Mouse (Mus musculus): ENCODE results near the gene Gprc5b.
A peak's percentile ranks its signal among the peaks of the same experiment; 100 is the strongest.

Gene Gprc5b

DNA sequence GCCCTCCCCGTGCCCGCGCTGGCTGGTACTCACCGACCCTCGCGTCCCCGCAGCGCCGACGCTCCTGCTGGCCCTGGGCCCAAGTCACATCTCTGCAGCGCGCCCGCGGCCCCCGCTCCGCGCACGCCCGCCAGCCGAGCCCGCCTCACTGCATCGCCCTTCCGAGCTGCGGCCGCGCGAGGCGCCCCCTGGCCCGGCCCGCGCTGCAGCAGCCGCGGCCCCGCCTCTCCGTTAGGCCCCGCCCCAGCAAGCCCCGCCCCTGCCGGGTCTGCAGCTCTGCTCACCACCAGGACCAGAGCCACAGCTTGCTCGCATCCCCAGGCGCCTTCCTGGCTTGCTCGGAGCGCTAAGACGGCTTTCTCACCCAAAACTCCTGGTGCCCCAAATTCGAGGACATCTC is at the start of gene Gprc5b:
Gene Gprc5b (minus strand): TSS at position 205 of the 400 bp plus-strand sequence.
- DNase-seq (ENCODE audit: low read depth, low spot score) = no peak

DNA sequence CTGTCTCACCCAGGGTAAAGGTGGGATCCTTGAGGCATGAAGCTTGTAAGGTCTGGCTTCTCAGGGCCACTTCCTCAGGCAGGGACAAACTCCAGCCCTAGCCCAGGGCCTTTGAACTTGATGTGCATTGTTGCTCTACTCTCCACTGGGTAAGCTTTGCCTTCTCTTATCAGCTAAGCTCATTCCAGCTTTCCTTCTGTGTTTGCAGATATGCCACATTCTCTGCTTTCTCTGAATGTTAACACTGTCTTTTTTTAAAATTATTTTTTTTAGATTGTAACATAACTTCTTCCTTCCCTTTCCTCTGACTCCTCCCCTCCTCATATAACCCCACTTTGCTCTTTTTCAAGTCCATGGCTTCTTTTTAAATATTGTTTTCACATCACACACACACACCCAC is 46.5 kb upstream of the Gprc5b start:
- DNase-seq (ENCODE audit: low read depth, low spot score) = no peak

- no peak for DNase-seq (ENCODE audit: low read depth, low spot score)
Observed at GRCm38 (mm10) chr7:119037581-119037980, 42.6 kb upstream of the Gprc5b start.

DNA sequence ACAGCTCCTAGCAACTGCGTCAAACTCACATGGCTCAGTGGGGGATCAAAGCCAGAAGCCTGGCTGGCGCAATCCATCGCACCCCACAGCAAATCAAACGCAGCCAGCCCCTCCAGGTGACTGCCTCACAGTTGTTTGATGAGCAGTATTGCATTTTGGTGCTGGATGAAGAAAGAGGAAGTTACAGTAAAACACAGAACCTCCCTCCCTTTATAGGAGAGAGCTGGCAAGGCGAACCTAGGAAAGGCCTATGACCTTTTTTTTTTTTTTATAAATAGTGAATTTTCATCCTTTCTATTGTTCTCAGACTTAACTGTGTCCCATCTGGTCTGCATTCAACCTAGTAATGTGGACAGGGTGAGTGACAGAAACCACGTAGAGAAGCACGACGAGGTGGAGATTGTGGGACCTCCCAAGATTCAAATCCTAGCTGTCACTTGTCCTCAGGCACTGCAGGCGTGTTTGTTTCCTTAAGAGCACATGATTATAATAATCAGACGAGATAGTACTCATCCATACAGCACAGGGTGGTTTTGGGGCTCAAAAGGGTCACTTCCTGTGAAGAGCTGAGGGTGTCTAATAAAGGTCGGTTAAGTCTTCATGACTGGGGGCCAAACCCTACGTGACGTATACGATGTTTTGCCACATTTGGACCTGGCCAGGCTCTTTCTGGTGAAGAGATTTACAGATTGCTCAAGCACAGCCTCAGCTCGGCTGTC is 39.4 kb upstream of the Gprc5b start:
- DNase-seq (ENCODE audit: low read depth, low spot score) = no peak

- no peak for DNase-seq (ENCODE audit: low read depth, low spot score)
Observed at GRCm38 (mm10) chr7:119023394-119023921, 28.4 kb upstream of the Gprc5b start.

- DNase-seq (ENCODE audit: low read depth, low spot score) = no peak
Observed at GRCm38 (mm10) chr7:119022238-119023156, 27.5 kb upstream of the Gprc5b start.

GRCm38 (mm10) chr7:119019537-119019936 is 24.5 kb upstream of the Gprc5b start:
- DNase-seq (ENCODE audit: low read depth, low spot score) = no peak

GRCm38 (mm10) chr7:119015736-119016135 is 20.7 kb upstream of the Gprc5b start:
- no peak for DNase-seq (ENCODE audit: low read depth, low spot score)

DNA sequence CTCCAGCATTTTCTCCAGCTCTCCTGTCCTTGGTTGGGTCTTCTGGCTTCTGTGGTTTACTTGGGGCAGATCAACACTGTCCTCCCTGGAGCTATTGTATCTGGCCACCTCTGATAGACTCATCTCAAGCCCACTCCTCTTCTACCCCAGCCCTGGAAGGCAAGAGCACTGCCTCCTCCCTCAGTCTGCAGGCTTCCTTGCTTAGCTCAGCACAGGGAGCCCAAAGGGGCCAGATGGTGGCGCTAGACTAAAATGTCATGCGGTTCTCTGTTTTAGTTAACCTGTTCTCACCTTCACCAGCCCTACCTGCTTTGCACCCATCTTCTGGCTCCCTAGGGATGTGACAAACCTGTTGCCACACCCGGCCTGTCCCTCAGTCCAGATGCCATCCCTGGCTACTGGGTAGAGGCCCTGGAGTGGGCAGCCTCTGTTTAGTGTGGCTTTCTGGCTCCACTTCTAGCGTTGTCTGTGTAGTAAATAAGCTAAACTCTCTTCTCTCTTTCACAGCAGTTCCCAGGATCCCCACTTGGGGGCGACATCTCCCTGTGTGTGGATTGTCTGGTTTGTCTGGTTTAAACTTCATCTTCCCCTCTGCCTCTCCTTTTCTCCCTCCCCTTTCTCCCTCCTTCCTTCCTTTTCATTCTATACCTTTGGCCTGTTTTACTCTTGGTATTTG is 16.0 kb upstream of the Gprc5b start:
- DNase-seq (ENCODE audit: low read depth, low spot score) = no peak

DNA sequence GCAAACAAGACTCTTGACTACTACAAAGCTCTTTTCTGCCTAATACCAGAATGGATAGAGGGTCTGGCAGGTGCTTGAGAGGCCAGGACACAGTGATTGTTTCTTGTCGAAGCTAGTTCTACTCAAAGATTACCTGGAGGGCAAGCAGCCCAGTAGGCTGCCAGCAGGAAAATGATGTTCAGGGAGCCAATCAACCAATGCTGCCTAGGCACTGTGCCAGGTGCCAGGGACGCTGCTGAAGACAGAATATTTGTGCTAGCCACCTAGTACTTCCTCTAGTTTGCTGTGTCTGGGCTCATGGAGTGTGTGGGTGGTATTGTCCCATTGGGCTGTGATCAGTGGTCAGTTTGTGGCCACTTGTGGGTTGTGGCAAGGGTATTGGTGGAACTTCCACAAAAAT is 7.5 kb upstream of the Gprc5b start:
- DNase-seq (ENCODE audit: low read depth, low spot score) = no peak

DNA sequence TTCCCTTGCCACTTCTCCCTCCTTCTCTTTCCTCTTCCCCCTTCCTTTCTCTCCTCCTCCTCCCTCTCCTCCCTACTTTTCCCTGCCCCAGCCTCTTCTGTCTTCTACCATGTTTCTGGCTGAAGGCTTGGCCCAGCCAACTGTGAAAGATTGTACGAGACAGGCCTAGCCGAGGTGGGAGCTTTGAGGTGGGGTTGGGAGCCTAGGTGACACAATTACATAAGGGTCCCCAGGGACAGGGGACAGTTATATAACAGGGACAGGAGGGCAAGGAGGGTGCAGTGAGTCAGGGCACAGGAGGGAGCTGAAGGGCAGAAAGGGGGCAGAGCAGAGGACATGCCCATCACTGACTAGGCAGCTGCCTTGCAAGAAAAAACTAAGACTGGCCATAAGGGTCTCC is 7.0 kb upstream of the Gprc5b start:
- DNase-seq (ENCODE audit: low read depth, low spot score) = no peak

GRCm38 (mm10) chr7:118999857-119000256 is 4.8 kb upstream of the Gprc5b start:
- DNase-seq (ENCODE audit: low read depth, low spot score) = no peak

- peak; percentile 69 for DNase-seq (ENCODE audit: low read depth, low spot score)
Observed at GRCm38 (mm10) chr7:118996137-118996837, 1.3 kb upstream of the Gprc5b start.

- no peak for DNase-seq (ENCODE audit: low read depth, low spot score)
Observed at GRCm38 (mm10) chr7:118995671-118996070, 660 bp upstream of the Gprc5b start.

DNA sequence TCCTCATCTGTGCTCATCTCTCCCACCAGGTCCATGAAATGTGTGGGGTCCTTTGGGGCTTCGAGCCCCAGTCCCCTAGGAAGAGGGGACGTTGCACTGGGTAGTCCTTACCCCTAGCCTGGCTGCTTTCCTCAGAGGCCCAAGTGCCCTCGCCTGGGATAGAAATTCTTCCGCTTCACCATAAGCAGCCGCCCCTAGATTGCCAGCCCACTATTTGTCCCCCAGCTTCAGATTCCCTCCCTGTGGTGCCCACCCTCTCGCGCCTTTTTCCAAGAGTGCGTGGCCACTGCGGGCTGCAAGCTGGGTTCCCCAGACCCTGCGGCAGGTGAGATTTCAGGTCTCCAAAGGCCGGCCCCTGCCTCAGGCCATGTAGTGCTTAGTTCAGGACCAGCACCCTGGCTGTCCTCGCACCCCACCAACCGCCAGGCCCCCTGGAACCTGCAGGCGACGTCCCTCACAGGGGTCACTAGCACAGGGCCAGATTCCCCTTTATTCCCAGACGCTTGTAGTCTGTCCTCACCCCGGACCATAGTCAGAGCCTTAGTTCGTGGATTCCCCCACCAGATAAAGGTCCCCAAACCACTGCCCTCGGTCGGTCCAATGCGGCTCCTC is 674 bp downstream of the Gprc5b start:
- no peak for DNase-seq (ENCODE audit: low read depth, low spot score)

GRCm38 (mm10) chr7:118993597-118994230 is 1.3 kb downstream of the Gprc5b start:
- no peak for DNase-seq (ENCODE audit: low read depth, low spot score)

GRCm38 (mm10) chr7:118992623-118993405 is 2.2 kb downstream of the Gprc5b start:
- DNase-seq (ENCODE audit: low read depth, low spot score) = no peak

GRCm38 (mm10) chr7:118992080-118992560 is 2.9 kb downstream of the Gprc5b start:
- no peak for DNase-seq (ENCODE audit: low read depth, low spot score)

- no peak for DNase-seq (ENCODE audit: low read depth, low spot score)
Observed at GRCm38 (mm10) chr7:118991341-118991884, 3.6 kb downstream of the Gprc5b start.
